Mouse (Mus musculus): ENCODE measurements around the gene Zdhhc7. TPM values are rescaled to one million over a fixed set of nuclear protein-coding genes. Genes with fewer than 3 reads are reported as not detected.

The Zdhhc7 gene
- total and polyA plus RNA-seq, 2 experiments from 2014 or later = 25.3 to 37.7 TPM

GRCm38 (mm10) chr8:120116600-120116999, 15.3 kb upstream of the Zdhhc7 start:
- H3K4me1 ChIP-seq (ENCODE audit: insufficient read depth, low read length) = peaks cover 6% of the 10 kb centered on the region; the same call in 1 of the 2 replicates
- H3K4me2 ChIP-seq (ENCODE audit: low read depth, low read length) = no peak overlapping the region
- H3K36me3 ChIP-seq (ENCODE audit: insufficient read depth, low read length) = no peaks in the 10 kb centered on the region
- no peak for TF ChIP-seq CTCF (IDR thresholded peaks at IDR 0.05; ENCODE audit: low read depth)
- H3K27ac ChIP-seq = no peak overlapping the region
- H3K9me3 ChIP-seq (ENCODE audit: low read length) = no peaks in the 10 kb centered on the region
- 74% methylated on average over 7 of the region's 7 CpGs for WGBS
- no peak for ATAC-seq
- no peak overlapping the region for H3K9ac ChIP-seq (replicated peaks; ENCODE audit: low read length)
- no peak for DNase-seq (ENCODE audit: low spot score)
- no peak overlapping the region for H3K4me3 ChIP-seq (ENCODE audit: low read length)
- H3K27me3 ChIP-seq (ENCODE audit: insufficient read depth, low read length) = no peaks in the 10 kb centered on the region

GRCm38 (mm10) chr8:120114315-120114841, 13.1 kb upstream of the Zdhhc7 start:
- Histone ChIP-seq H3K9me3 (ENCODE audit: low read length) (no peaks in the 10 kb centered on the region), H3K4me2 (ENCODE audit: low read depth, low read length) (peak overlapping the region; percentile 81), H3K9ac (replicated peaks; ENCODE audit: low read length) (peak overlapping the region; percentile 75), H3K36me3 (ENCODE audit: insufficient read depth, low read length) (no peaks in the 10 kb centered on the region), H3K27ac (peak overlapping the region; percentile 83), H3K4me3 (ENCODE audit: low read length) (peak overlapping the region; percentile 75), H3K27me3 (ENCODE audit: insufficient read depth, low read length) (no peaks in the 10 kb centered on the region), H3K4me1 (ENCODE audit: insufficient read depth, low read length) (peaks cover 6% of the 10 kb centered on the region; the same call in 1 of the 2 replicates)
- no peak for ATAC-seq
- 1% methylated on average over 45 of the region's 46 CpGs for WGBS
- no peak for DNase-seq (ENCODE audit: low spot score)
- TF ChIP-seq CTCF (IDR thresholded peaks at IDR 0.05; ENCODE audit: low read depth) = no peak

GRCm38 (mm10) chr8:120113758-120114255, 12.5 kb upstream of the Zdhhc7 start, which contains the start of gene 6430548M08Rik:
6430548M08Rik (plus strand) TSS chr8:120114152.
- TF ChIP-seq CTCF (IDR thresholded peaks at IDR 0.05; ENCODE audit: low read depth) = peak; percentile 65
- Histone ChIP-seq H3K4me2 (ENCODE audit: low read depth, low read length) (peak within 1 kb of the TSS; percentile 81), H3K4me1 (ENCODE audit: insufficient read depth, low read length) (peaks cover 6% of the 10 kb centered on the region; the same call in 1 of the 2 replicates), H3K9me3 (ENCODE audit: low read length) (no peaks in the 10 kb centered on the region), H3K4me3 (ENCODE audit: low read length) (peak within 1 kb of the TSS; percentile 75), H3K9ac (replicated peaks; ENCODE audit: low read length) (peak within 1 kb of the TSS; percentile 75), H3K27me3 (ENCODE audit: insufficient read depth, low read length) (no peaks in the 10 kb centered on the region), H3K27ac (peak within 1 kb of the TSS; percentile 85), H3K36me3 (ENCODE audit: insufficient read depth, low read length) (no peaks in the 10 kb centered on the region)
- DNase-seq (ENCODE audit: low spot score) (peak; percentile 100), ATAC-seq (peak; percentile 97)
- WGBS = under 1% methylated on average over 59 of the region's 61 CpGs

GRCm38 (mm10) chr8:120113306-120113705, 12.0 kb upstream of the Zdhhc7 start:
- 1% methylated on average over 10 of the region's 10 CpGs for WGBS
- ATAC-seq (no peak; the same call in 1 of the 2 replicates), DNase-seq (ENCODE audit: low spot score) (no peak)
- Histone ChIP-seq H3K4me2 (ENCODE audit: low read depth, low read length) (peak overlapping the region; percentile 81), H3K36me3 (ENCODE audit: insufficient read depth, low read length) (no peaks in the 10 kb centered on the region), H3K9ac (replicated peaks; ENCODE audit: low read length) (peak overlapping the region; percentile 75), H3K4me1 (ENCODE audit: insufficient read depth, low read length) (peaks cover 6% of the 10 kb centered on the region; the same call in 1 of the 2 replicates), H3K27me3 (ENCODE audit: insufficient read depth, low read length) (no peaks in the 10 kb centered on the region), H3K27ac (peak overlapping the region; percentile 85), H3K4me3 (ENCODE audit: low read length) (peak overlapping the region; percentile 75), H3K9me3 (ENCODE audit: low read length) (no peaks in the 10 kb centered on the region)
- no peak for TF ChIP-seq CTCF (IDR thresholded peaks at IDR 0.05; ENCODE audit: low read depth)

- Histone ChIP-seq H3K4me1 (ENCODE audit: insufficient read depth, low read length) (peaks cover 6% of the 10 kb centered on the region; the same call in 1 of the 2 replicates), H3K4me3 (ENCODE audit: low read length) (no peak overlapping the region), H3K27ac (no peak overlapping the region), H3K9ac (replicated peaks; ENCODE audit: low read length) (no peak overlapping the region), H3K36me3 (ENCODE audit: insufficient read depth, low read length) (no peaks in the 10 kb centered on the region), H3K27me3 (ENCODE audit: insufficient read depth, low read length) (no peaks in the 10 kb centered on the region), H3K4me2 (ENCODE audit: low read depth, low read length) (no peak overlapping the region), H3K9me3 (ENCODE audit: low read length) (no peaks in the 10 kb centered on the region)
- ATAC-seq (no peak), DNase-seq (ENCODE audit: low spot score) (no peak)
- TF ChIP-seq CTCF (IDR thresholded peaks at IDR 0.05; ENCODE audit: low read depth) = no peak
- WGBS = 82% methylated on average over 5 of the region's 5 CpGs
Measured at GRCm38 (mm10) chr8:120112535-120112934, 11.3 kb upstream of the Zdhhc7 start.

GRCm38 (mm10) chr8:120111382-120111781, 10.1 kb upstream of the Zdhhc7 start:
- Histone ChIP-seq H3K27ac (no peak overlapping the region), H3K27me3 (ENCODE audit: insufficient read depth, low read length) (no peaks in the 10 kb centered on the region), H3K36me3 (ENCODE audit: insufficient read depth, low read length) (no peaks in the 10 kb centered on the region), H3K9ac (replicated peaks; ENCODE audit: low read length) (no peak overlapping the region), H3K9me3 (ENCODE audit: low read length) (no peaks in the 10 kb centered on the region), H3K4me3 (ENCODE audit: low read length) (no peak overlapping the region), H3K4me1 (ENCODE audit: insufficient read depth, low read length) (peaks cover 6% of the 10 kb centered on the region; the same call in 1 of the 2 replicates), H3K4me2 (ENCODE audit: low read depth, low read length) (no peak overlapping the region)
- TF ChIP-seq CTCF (IDR thresholded peaks at IDR 0.05; ENCODE audit: low read depth) = no peak
- WGBS = 69% methylated on average over 4 of the region's 4 CpGs
- DNase-seq (ENCODE audit: low spot score) (no peak), ATAC-seq (no peak)

- no peak for TF ChIP-seq CTCF (IDR thresholded peaks at IDR 0.05; ENCODE audit: low read depth)
- DNase-seq (ENCODE audit: low spot score) (no peak), ATAC-seq (no peak)
- Histone ChIP-seq H3K9me3 (ENCODE audit: low read length) (no peaks in the 10 kb centered on the region), H3K9ac (replicated peaks; ENCODE audit: low read length) (no peak overlapping the region), H3K27me3 (ENCODE audit: insufficient read depth, low read length) (no peaks in the 10 kb centered on the region), H3K36me3 (ENCODE audit: insufficient read depth, low read length) (no peaks in the 10 kb centered on the region), H3K4me3 (ENCODE audit: low read length) (no peak overlapping the region), H3K4me2 (ENCODE audit: low read depth, low read length) (no peak overlapping the region), H3K27ac (no peak overlapping the region), H3K4me1 (ENCODE audit: insufficient read depth, low read length) (peaks cover 6% of the 10 kb centered on the region; the same call in 1 of the 2 replicates)
- WGBS = 92% methylated on average over 4 of the region's 4 CpGs
Measured at GRCm38 (mm10) chr8:120110966-120111365, 9.7 kb upstream of the Zdhhc7 start.

Data from hindbrain, postnatal 0 days (tissue).